Mouse (Mus musculus) adrenal gland, postnatal 36 days (tissue): Measurements from ENCODE around the gene Npr2. TPM values are rescaled to one million over a fixed set of nuclear protein-coding genes. Genes with fewer than 3 reads are reported as not detected.
A peak's percentile ranks its signal among the peaks of the same experiment; 100 is the strongest.

Experiments
- DNase-seq, 2 experiments: peaks; one replicate each; pipeline ENCODE4 v3.0.0; 2021; ENCODE audit warnings: mixed read lengths in 1 of 2
- total RNA-seq, 2 experiments: library from RNA; stranded (reverse); gene quantifications; 2 replicates each; pipeline ENCODE4 v1.2.3; 2021

Gene Npr2
- total RNA-seq, 2 experiments from 2014 or later, result 27.7 to 37.9 TPM

DNA sequence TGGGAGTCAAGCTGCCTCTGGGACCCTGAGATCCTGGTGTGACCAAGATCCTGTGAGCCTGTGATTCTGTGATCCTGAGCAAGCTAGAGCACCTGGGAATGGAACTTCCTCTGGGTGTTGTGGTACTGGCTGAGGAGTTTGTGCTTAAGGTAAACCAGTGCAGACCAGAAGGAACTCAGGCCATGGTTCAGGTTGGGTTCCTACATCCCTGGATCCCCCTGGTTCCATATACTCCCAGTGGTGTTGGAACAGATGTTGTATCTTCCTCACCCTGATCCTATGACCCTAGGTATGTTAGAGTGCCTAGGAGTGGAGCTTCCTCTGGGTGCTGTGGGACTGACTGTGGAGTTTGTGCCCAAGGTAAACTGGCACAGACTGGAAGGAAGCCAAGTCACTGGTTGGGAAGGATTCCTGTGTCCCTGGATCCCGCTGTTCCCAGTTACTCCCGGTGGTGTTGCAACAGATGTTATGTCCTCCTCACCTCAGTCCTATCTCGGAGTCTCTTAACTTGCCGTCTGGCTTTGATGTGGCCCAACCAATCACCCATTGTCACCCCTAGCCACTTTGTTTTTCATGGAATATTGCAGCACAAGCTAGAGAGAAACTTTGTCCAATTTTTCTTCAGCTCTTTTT lies 11.5 kb upstream of the Npr2 start:
- peak in 1 of 2 experiments; percentile 53 for DNase-seq

DNA sequence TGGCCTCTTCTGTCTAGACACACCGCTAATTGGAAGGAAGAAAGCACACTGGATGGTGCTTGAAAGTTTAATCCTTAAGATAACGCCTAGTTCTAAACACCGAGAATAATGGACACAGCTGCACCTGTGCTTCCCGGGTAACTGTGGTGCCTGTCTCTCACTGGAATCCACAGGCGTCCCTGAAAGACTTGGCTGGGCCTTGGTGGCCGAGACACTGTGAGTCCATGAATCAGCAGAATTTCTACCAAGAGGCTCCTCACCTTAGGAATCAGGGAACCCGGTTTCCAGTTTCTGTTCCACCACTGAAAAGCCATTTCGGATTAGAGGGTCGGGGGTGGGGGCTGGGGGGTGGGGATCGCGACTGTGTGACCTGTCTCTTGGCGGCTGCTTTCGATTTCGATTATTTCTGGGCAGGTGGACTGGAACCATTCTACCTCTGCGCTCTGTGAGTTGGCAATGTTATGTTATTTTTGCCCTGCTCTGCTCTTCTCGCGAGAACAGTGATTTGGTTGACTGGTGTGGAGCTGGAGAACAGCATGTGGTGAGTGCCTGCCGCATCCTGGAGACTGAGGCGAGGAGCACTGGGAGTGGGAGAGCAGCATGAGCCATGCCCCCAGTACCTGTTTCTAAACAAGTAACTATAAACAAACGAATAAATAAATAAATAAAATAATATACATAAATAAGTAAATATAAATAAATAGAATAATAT lies 2.5 kb upstream of the Npr2 start:
- DNase-seq, result no peak

DNA sequence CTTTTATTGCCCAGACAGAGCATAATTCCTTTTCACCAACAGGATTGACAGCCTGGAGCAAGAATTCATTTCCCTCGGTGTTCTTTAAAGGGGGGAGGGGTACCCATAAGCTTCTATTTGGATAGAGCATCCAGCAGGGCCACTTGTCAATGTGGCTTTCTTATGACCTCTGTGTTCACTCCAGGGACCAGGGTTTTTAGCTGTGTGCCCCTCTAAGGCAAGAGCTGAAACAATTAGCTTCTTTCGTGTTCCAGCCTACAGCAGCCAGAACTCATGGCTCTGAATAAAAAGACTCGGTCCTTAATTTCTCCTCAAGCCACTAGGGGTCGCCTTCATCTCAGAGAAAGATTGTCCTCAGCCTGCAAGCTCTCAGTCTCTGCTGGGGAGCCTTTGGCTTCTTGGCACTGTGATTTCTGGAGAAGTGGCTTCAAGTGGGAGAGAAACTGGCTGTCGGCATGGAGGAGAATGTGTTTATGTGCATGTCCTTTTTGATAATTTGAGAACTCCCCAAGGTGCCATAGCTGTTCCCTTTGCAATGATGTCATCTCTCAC lies 1.6 kb upstream of the Npr2 start:
- DNase-seq, result peak; percentile 62 to 85

DNA sequence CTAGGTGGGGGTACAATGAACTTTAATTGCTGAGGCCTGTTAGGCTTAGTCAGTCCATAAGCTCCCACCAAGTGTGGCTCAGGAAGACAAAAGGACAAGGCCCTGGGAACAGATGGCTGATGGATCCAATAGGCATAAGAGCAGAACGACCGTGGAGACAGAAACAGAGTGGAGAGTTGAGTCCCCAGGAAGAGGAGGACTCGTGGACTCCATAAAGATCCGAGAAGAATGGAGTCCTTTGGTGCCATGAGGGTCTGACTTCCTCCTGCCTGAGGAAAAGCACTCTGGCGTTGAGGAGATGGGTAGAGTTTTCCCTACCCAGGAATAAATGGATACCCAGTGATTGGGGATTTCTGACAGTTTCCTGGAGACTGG lies 1.1 kb upstream of the Npr2 start:
- no peak for DNase-seq

DNA sequence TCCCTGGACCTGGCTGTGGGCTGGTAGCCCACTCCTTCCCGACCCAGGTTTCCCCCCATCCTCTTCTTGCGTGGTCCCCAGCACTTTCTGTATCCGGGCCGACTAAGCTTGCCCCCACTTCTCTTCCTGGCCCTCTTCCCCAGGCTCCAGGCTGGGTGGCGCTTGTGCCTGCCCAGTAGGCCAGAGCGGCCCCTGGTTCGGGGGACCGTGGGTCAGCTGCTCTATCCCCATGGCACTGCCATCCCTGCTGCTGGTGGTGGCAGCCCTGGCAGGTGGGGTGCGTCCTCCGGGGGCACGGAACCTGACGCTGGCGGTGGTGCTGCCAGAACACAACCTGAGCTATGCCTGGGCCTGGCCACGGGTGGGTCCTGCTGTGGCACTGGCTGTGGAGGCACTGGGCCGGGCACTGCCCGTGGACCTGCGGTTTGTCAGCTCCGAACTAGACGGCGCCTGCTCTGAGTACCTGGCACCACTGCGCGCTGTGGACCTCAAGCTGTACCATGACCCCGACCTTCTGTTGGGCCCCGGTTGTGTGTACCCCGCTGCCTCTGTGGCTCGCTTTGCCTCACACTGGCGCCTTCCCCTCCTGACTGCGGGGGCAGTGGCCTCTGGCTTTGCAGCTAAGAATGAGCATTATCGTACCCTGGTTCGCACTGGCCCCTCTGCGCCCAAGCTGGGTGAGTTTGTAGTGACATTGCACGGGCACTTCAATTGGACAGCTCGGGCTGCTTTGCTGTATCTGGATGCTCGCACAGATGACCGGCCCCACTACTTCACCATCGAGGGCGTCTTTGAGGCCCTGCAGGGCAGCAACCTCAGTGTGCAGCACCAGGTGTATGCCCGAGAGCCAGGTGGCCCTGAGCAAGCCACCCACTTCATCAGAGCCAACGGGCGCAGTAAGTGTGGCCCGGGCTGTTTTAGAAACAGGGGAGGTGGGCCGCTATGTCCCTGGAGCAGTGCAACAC lies 503 bp downstream of the Npr2 start:
- DNase-seq, result peak in 1 of 2 experiments; percentile 23

DNA sequence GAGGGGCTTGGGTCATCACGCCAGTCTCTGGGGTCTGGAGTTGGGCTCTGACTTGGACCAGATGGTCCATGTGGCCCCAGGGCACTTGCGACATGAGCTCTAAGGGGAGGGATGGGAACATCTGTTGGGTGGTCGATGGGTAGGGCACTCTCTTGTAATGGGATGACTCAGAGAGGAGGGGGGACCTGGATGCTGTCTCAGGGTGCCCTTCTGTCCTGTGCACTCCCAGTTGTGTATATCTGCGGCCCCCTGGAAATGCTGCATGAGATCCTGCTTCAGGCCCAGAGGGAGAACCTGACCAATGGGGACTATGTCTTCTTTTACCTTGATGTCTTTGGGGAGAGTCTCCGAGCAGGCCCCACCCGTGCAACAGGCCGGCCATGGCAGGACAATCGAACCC lies 1.6 kb downstream of the Npr2 start:
- no peak for DNase-seq

DNA sequence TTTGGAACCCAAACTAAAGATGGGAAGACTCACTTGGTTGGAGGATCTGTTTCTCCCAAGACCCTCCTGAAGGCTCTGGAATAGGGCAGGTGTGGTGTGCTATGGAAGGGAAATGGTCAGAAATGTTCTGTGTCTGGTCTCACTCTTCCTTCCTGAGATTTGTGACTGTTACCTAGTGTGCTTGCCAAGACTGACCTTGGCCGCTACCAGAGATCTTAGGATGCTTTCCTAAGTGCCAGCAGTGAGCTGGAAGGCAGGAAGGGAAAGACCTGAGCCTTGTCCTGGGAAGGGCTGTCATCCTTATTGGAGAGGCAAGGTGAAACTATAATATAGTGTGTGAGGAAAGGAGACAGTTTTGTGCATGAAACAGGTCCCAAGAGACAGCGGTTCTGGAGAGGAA lies 2.0 kb downstream of the Npr2 start:
- peak in 1 of 2 experiments; percentile 14 for DNase-seq

DNA sequence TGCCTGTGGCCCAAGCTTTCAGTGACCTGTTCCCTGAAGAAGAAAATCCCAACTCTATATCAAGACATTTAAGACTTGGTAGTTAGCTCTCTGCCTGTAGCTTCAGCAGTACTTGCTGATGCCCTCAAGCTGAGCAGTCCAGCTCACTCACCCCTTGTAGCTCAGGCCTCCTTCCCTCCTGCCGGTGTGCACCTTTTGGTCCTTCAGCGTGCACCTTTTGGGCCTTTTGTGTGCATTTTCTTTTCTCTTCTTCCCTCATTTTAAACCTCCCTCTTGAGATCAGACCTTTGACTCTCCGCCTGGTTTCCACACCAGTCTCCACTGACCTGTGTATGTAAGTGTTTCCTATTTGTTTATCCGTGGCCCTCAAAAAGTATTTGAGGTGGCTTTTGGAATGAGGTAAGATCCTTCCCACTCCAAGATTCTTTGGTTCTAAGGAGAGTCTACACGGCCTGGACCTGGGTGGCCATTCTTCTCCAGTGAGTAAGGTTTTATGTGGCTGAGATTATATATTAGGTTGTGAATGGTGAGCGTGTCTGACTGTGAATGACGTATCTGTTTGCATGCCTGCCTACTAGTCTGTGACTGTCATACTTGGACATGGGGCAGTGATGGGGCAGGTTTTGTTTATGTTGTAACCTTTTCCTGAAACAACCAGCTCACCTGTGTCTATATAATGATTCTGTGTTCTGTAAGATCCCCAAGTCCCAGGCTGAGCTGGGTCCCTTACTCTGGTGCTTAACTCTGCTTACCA lies 3.1 kb downstream of the Npr2 start:
- DNase-seq, result no peak

DNA sequence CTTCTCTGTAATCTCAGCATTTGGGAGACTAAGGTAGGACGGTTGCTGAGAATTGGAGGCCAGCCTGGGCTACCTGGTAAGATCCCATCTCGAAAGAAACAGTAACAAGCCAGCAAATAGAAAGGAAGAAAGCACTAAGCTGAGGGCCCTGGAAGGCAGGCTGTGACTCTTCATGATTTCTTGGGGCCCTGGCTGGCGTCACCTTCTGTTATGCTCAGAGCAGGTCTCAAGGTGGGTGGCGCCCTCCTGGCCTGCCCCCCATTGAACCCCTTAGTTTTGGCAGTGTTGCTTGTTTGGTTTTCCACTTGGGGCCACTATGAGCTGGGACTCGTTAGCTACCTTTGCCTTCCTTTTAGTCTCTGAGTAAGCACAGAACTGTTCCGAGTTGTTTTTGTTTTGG lies 5.0 kb downstream of the Npr2 start:
- no peak for DNase-seq

DNA sequence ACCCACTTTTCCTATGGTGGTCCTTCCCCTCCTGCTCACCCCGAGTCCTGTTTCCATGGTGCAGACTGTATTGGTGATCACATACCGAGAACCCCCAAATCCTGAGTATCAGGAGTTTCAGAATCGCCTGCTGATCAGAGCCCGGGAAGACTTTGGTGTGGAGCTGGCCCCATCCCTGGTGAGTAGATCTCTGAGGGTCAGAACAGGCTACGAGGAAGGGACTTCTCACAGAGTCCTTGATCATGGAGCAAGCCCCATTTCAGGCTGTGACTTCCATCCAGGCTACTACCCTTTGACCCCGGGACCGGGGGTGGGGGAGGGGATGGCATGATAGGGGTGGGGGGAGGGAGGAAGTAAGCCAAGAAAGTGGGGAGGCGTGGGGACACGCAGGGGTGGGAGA lies 8.3 kb downstream of the Npr2 start:
- DNase-seq, result no peak

DNA sequence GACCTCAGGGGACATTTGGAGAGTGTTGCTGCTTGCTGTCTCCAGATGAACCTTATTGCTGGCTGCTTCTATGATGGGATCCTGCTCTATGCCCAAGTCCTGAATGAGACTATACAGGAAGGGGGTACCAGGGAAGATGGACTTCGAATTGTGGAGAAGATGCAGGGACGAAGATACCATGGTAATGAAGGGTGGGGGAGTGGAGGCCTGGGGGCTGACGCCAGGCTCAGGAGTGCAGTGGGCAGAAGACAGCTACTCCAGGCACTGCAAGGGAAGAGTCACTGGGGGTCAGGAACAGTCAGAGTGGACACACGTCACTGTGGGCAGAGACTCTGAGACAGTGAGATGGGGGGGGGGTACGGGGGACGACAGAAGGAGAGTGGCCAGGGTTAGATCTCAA lies 8.8 kb downstream of the Npr2 start:
- DNase-seq, result no peak

DNA sequence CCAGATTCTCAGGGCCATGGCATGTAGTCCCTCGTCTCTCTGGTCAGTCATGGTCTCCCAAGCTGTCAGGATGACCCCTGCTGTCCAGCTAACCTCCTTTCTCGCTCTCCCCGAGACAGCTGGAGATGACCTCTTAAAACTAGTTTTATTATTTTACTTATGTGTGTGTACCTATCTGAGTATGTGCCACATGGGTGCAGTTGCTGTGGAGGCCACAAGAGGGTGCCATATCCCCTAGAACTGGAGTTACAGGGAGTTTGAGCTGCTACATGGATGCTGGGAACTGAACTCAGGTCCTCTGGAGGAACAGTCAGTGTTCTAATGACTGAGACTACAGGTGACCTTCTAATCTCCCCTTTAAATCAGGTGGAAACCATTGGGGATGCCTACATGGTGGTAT lies 18.0 kb downstream of the Npr2 start:
- no peak for DNase-seq

DNA sequence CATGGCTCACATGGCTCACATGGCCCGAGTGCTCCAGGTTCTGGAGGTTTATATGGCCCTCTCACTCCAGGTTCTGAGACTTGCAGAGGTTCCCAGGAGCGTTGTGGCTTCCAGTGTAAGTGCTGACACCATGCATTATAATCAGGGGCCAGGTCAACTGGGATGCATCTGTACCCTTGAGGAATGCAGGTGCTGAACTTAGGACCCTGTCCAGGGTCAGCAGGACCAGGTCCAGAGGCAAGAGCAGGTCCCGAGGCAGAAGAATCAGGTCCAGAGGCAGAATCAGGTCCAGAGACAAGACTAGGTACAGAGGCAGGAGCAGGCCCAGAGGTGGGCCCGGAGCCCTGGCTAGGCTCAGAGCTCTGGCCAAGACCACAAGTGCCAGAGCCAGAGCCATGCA lies 21.0 kb downstream of the Npr2 start:
- no peak for DNase-seq

DNA sequence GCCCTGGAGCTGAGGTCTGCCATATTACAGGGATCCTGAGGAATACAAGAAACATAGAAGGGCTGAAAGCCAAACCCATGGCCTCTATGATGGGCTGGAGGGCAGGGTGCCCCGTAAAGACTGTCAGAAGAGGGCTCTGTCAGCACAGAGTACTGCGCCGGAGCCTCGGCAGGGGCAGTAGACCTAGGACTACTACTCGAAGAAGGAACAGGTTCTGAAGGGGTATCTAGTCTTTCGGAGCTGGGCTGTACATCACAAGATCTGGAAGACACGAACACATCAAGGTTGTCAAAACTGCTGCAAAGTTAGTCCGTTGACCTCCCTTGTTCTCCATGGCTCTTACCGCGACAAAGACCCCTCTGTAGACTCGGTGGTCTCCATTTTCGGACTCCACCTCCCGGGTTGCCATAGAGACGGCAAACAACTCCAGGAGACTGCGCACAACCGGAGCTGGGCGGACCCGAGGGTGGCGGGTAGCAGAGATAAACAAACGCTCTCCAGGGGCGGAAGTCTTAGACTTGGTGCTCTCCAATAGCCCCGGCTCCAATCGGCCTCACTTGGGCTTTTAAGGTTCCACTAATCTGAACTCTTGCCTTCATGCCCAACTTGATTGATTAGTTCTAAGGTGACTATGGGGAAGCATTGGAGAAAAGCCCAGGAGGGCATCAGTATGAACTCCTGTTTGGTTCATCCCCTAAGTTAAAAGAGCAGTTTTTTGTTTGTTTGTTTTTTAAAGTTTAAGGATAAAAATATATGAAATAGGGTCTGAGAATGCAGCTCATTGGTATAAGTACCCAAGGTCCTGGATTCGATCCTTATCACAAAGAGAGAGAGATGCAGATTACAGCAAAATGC lies 21.7 kb downstream of the Npr2 start, which contains the start of gene Spag8:
Gene Spag8, minus strand, starts transcription at position 434 of the 855 bp plus-strand sequence.
- DNase-seq, result peak; percentile 35 to 61

DNA sequence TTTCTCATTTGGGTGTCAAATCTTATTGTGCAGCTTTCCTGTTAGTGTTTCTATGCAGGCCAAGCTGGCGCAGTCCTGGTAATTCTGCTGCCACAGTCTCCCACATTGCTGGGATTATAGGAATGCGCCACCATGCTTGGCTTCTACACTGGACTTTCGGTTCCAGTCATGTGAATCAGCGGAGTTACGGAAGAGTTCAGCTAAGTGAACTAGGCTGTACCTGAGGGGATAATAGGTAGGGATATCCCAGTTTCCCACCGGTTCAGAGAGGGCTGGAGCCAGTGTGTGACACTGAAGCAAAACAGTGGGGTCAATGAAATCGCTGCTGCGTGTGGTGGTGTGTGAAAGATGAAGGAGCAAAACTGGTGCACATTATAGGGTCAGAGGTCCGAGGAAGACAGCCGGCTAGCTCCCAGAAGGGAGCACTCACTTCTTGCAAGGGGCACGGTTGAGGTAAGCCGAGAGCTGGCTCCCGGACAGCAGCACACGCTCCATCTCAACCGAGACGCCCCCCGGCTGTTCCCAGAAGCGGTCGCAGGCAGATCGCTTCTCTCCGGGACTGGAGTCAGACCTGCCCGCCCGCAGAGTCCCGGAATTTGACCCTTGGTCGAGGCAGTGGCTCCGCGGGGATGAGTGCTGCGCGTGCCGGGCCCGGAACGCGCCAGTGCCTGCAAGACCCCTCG lies 24.1 kb downstream of the Npr2 start:
- DNase-seq, result no peak

DNA sequence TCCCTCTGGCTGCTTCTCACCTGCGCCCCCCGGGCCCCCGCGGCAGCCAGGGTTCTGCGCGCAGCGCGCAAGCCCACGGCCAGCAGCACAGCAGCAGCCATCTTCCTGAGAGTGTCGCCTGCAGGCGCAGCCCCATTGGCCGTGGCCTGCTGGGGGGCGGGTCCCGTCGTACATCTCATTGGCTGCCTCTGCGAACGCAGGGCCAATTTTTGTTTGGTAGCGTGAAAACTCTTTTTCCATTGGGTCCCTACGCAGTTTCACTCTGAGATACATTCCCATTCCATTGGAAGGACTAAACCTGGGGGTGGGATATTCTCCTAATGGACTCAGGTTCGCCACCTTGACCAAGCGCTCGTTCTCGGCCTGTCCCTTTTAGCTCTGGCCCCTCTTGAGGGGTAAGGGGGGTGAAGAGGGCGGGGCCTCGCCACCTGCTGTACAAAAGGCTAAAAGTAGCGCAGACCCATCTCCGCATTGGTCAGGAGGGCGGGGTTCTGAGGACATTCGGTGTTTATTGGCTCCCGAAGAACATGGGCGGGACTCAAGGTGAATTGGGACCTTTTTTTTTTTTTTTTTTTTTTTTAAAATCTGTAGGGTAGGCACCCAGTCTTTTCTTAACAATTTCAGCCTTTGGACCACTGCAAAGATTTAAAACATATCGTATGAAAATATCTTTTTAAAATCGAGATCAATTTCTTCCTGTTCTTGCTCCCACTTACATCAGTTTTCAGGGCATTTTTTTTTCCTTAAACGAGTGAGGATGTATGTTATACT lies 24.8 kb downstream of the Npr2 start, which contains the start of gene Hint2:
Gene Hint2, minus strand, starts transcription at position 128 of the 771 bp plus-strand sequence.
- peak; percentile 94 to 97 for DNase-seq

DNA sequence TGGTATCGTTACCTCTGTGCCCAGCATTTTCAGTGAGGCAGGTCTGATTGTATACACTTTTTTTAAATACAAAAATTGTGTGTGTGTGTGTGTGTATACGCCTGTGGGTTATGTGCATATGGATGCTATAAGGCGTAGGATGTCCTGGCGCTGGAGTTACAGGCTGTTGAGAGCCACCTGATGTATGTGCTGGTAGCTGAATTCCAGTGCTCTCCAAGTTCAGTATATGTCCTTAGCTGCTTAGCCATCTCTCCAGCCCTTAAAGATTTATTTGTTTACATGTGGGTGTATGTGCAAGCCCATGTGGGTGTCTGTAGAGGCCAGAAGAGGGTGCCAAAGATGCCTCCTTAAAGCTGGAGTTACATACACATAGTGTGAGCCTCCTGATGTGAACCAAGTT lies 25.4 kb downstream of the Npr2 start:
- DNase-seq, result no peak

DNA sequence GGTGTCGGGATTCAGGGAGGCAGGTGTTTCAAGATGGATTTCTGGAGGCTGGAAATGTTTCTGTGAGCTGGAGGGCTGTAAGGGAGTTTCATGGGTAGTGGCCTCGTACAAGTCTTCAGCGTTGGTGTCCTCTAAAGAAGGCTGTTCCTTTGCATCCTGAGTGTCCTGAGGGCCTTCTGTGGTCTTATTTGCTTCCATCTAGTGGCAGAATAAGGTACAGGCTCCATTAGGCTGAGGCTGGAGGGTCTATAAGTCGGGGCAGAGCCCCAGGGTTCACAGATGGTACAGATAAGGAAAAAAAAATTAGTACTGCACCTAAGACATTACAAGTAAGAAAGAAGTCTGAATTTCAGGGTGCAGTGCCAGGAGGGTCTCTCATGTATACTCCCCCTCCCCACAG lies 34.7 kb downstream of the Npr2 start:
- no peak for DNase-seq

DNA sequence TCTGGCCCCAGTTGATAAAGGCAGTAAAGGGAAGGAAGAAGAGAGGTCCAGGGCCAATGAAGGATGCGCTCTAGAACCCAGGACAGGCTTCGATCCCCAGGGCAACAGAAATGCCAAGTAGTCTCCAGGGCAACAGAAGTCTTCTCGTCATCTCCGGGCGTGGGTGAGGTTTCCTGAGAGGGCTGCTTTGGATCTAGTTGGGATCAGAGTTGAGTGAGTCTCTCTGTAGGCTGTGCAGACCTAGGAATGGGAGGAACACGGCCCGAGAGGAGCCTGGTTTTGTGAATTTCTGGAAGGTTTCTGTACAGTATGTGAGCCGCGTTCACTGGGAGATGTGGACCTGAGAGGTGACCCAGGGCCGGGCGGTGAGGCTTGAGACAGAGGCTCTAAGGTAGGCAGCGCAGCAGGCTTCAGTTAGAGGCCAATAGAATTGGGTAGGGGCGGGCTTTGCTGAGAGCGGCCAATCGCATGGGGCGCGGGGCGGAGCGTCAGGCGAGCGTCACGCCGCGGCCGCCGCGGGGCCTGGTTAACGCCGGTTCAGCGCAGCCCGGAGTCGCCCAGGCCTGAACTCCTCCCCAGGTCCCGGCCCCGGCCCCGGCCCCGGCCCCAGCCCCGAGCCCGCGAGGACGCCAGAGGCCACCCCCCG lies 37.2 kb downstream of the Npr2 start, which contains the start of the genes Tmem8b and Fam221b:
Gene Tmem8b, plus strand, starts transcription at position 190 of the 646 bp plus-strand sequence.
Gene Fam221b, minus strand, starts transcription at position 364 of the 646 bp plus-strand sequence.
- DNase-seq, result peak; percentile 91 to 94
